Mouse (Mus musculus): ENCODE results near the gene Hormad2. TPM values are rescaled to one million over a fixed set of nuclear protein-coding genes. Genes with fewer than 3 reads are reported as not detected.

The Hormad2 gene
- polyA plus RNA-seq (2012; ENCODE audit: low replicate concordance), result not detected in 2 replicates

DNA sequence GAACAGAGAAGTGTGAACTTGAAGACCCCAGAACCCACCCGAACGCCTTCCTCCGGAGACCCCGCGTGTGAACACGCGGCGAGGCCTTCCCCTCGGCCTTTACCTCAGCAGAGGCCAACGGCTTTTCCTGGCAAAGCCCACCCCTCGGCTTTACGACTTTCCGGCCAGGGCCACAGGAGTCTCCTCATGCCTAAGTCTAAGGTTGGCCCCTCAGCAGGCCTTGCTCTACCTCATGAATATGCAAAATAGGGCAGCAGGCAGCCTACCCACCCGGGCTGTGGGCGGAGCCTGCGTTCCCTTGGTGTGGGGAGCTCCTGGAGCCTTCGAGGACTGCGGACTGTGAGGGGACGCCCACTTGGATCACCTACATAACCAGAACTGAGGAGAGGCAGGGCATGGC is at the start of gene Hormad2:
Hormad2 (minus strand) TSS at position 128 of the 400 bp plus-strand sequence.

Other genes starting within 250 kb of the Hormad2 start
- gene Castor1, start 222.9 kb downstream of the Hormad2 start, polyA plus RNA-seq (2012; ENCODE audit: low replicate concordance), result 0.73 and 2.3 TPM in 2 replicates
- 9.5 and 12.7 TPM in 2 replicates for gene Osm, start 204.7 kb downstream of the Hormad2 start, polyA plus RNA-seq (2012; ENCODE audit: low replicate concordance)
- gene Lif, start 183.5 kb downstream of the Hormad2 start, polyA plus RNA-seq (2012; ENCODE audit: low replicate concordance), result 0.23 and 0.86 TPM in 2 replicates
- 6.4 and 13.4 TPM in 2 replicates for gene Mtmr3, start 153.8 kb upstream of the Hormad2 start, polyA plus RNA-seq (2012; ENCODE audit: low replicate concordance)
- not detected in 2 replicates for gene Gm11032, start 179.0 kb upstream of the Hormad2 start, polyA plus RNA-seq (2012; ENCODE audit: low replicate concordance)
- gene Ascc2, start 196.6 kb upstream of the Hormad2 start, polyA plus RNA-seq (2012; ENCODE audit: low replicate concordance), result 22.6 and 25.8 TPM in 2 replicates

Measured in leukemia stem cell, adult 10-12 weeks (primary cell).